Mouse (Mus musculus): Measurements from ENCODE around the gene Rala.

GRCm38 (mm10) chr13:17866741-17867140 is 77.3 kb downstream of the Rala start:
- no peak for TF ChIP-seq CTCF (IDR thresholded peaks at IDR 0.05; ENCODE audit: low read depth)
- no peak for TF ChIP-seq EP300 (IDR thresholded peaks at IDR 0.05; ENCODE audit: low read depth)

Measured in liver, embryonic 14.5 days (tissue).